Mouse (Mus musculus) limb, embryonic 13.5 days (tissue): ENCODE data around the gene Nadsyn1. TPM values are rescaled to one million over a fixed set of nuclear protein-coding genes. Genes with fewer than 3 reads are reported as not detected.
A peak's percentile ranks its signal among the peaks of the same experiment; 100 is the strongest.

Experiments used
- ATAC-seq: fragments of 200-750 bp; cut with Nextera tagmentation; 2 replicates; pipeline ENCODE4 v1.8.0; 2017; ENCODE audit warnings: low read depth, moderate number of reproducible peaks, moderate TSS enrichment; ENCODE audit not compliant: low FRiP score
- H3K27ac ChIP-seq: fragments of 300-500 bp; sonication (generic); 2 replicates; pipeline ENCODE4 v1.5.1; 2015; ENCODE audit warnings: inconsistent platforms, mild to moderate bottlenecking, moderate library complexity
- H3K27me3 ChIP-seq: fragments of 300-500 bp; sonication (generic); 2 replicates; pipeline ENCODE4 v1.6.1; 2015; ENCODE audit warnings: mild to moderate bottlenecking, inconsistent platforms
- H3K36me3 ChIP-seq: fragments of 300-500 bp; sonication (generic); 2 replicates; pipeline ENCODE4 v1.6.1; 2015; ENCODE audit warnings: inconsistent platforms, mild to moderate bottlenecking, moderate library complexity
- H3K4me1 ChIP-seq: fragments of 300-500 bp; sonication (generic); 2 replicates; pipeline ENCODE4 v1.6.1; 2015; ENCODE audit warnings: inconsistent platforms
- H3K4me2 ChIP-seq: fragments of 300-500 bp; sonication (generic); replicated peaks from 2 replicates; pipeline ENCODE4 v1.6.1; 2015; ENCODE audit warnings: inconsistent platforms, mild to moderate bottlenecking, moderate library complexity
- H3K4me3 ChIP-seq: fragments of 300-500 bp; sonication (generic); 2 replicates; pipeline ENCODE4 v1.5.1; 2015; ENCODE audit warnings: moderate library complexity, mild to moderate bottlenecking, inconsistent platforms
- H3K9ac ChIP-seq: fragments of 300-500 bp; sonication (generic); 2 replicates; pipeline ENCODE4 v1.6.1; 2015; ENCODE audit warnings: mild to moderate bottlenecking, inconsistent platforms
- H3K9me3 ChIP-seq: fragments of 300-500 bp; sonication (generic); 2 replicates; pipeline ENCODE4 v1.6.1; 2016; ENCODE audit warnings: inconsistent platforms
- WGBS: fragments of 180-500 bp; shearing (Covaris S2); methylation state at CpG from one replicate; pipeline ENCODE4 v1.1.7; 2015; 5-methylcytosine and 5-hydroxymethylcytosine counted together
- polyA plus RNA-seq: library from polyadenylated mRNA; unstranded; fragments of >200 nt; fragmentation: Nextera tagmentation; extraction: Ambion mirVana; gene quantifications from 2 replicates; pipeline ENCODE4 v1.2.1, GENCODE M21; 2015

The Nadsyn1 gene
- polyA plus RNA-seq, 1 experiment from 2014 or later, result 7.6 TPM

DNA sequence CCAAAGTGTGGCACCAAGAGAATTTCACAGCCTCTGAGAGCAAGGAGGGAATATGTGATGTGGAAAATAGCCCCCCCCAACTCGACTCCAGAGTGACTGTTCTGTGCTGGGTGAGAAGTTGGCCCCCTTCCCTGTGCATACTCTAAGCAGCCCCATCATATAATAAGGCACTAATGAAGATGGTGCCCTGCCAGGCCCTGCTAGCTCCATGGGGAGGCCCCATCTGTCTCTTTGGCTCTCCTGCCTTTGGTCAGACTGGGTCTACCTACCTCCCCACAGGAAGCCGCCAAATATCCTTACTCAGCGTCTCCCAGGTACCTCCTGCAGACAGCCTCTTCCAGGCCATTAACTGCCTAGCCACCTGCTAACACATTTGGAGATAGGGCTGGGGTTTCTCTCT is 63.7 kb downstream of the Nadsyn1 start:
- Histone ChIP-seq H3K9me3 (no peaks in the 10 kb centered on the region), H3K27me3 (peaks cover 21% of the 10 kb centered on the region), H3K4me1 (peaks cover 14% of the 10 kb centered on the region), H3K36me3 (no peaks in the 10 kb centered on the region), H3K4me2 (no peak overlapping the region), H3K4me3 (no peak overlapping the region), H3K9ac (no peak overlapping the region), H3K27ac (no peak overlapping the region)
- 61% methylated on average over 3 of the region's 3 CpGs for WGBS
- no peak for ATAC-seq

- Histone ChIP-seq H3K4me3 (no peak overlapping the region), H3K9ac (no peak overlapping the region), H3K4me1 (peaks cover 14% of the 10 kb centered on the region), H3K4me2 (peak overlapping the region; percentile 79), H3K36me3 (no peaks in the 10 kb centered on the region), H3K27ac (no peak overlapping the region), H3K9me3 (no peaks in the 10 kb centered on the region), H3K27me3 (peaks cover 20% of the 10 kb centered on the region)
- ATAC-seq, result no peak
- 70% methylated on average over 3 of the region's 3 CpGs for WGBS
Measured at GRCm38 (mm10) chr7:143757696-143758095, 65.0 kb downstream of the Nadsyn1 start.

DNA sequence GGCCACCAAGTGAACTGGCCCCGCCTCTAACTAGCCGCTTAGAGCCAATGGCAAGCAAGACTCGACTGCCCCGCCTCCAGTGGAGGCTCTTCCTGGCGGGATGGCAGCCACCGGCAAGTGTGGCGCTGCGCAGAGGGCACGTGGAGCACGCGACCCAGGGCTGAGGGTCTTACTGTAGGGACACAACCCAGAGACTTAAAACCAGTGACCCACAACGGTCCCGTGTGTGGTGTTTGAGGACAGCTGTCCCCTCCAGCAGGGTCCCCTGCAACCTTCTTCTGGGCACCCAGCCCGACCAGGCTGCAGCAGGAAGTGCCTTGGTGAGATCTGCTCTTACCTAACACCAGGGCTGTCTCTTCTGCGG is 65.6 kb downstream of the Nadsyn1 start:
- Histone ChIP-seq H3K4me2 (peak overlapping the region; percentile 79), H3K27ac (no peak overlapping the region), H3K9ac (peak overlapping the region; percentile 61), H3K27me3 (peaks cover 20% of the 10 kb centered on the region), H3K9me3 (no peaks in the 10 kb centered on the region), H3K36me3 (no peaks in the 10 kb centered on the region), H3K4me3 (peak overlapping the region; percentile 42), H3K4me1 (peaks cover 14% of the 10 kb centered on the region)
- peak; percentile 89 for ATAC-seq
- WGBS, result 2% methylated on average over 15 of the region's 15 CpGs

- Histone ChIP-seq H3K4me1 (peaks cover 14% of the 10 kb centered on the region), H3K4me3 (peak within 1 kb of the TSS; percentile 42), H3K9me3 (no peaks in the 10 kb centered on the region), H3K27me3 (peaks cover 20% of the 10 kb centered on the region), H3K36me3 (no peaks in the 10 kb centered on the region), H3K4me2 (peak within 1 kb of the TSS; percentile 79), H3K9ac (peak within 1 kb of the TSS; percentile 61), H3K27ac (no peak within 1 kb of the TSS)
- 30% methylated on average over 22 of the region's 22 CpGs for WGBS
- ATAC-seq, result no peak; the same call in none of the 2 replicates
Measured at GRCm38 (mm10) chr7:143756125-143757026, 66.3 kb downstream of the Nadsyn1 start, which contains the start of gene Osbpl5. Gene Osbpl5 (minus strand): TSS chr7:143756985.

GRCm38 (mm10) chr7:143755357-143756124 is 67.1 kb downstream of the Nadsyn1 start:
- no peak overlapping the region for H3K4me3 ChIP-seq
- H3K4me1 ChIP-seq, result peaks cover 14% of the 10 kb centered on the region
- ATAC-seq, result no peak
- no peaks in the 10 kb centered on the region for H3K9me3 ChIP-seq
- peaks cover 20% of the 10 kb centered on the region for H3K27me3 ChIP-seq
- no peaks in the 10 kb centered on the region for H3K36me3 ChIP-seq
- no peak overlapping the region for H3K9ac ChIP-seq
- 66% methylated on average over 9 of the region's 9 CpGs for WGBS
- H3K27ac ChIP-seq, result no peak overlapping the region
- peak overlapping the region; percentile 79 for H3K4me2 ChIP-seq

- Histone ChIP-seq H3K36me3 (no peaks in the 10 kb centered on the region), H3K27me3 (peaks cover 20% of the 10 kb centered on the region), H3K27ac (no peak overlapping the region), H3K9me3 (no peaks in the 10 kb centered on the region), H3K9ac (no peak overlapping the region), H3K4me3 (no peak overlapping the region), H3K4me2 (no peak overlapping the region), H3K4me1 (peaks cover 14% of the 10 kb centered on the region)
- ATAC-seq, result no peak
- WGBS, result 49% methylated on average over 5 of the region's 5 CpGs
Measured at GRCm38 (mm10) chr7:143753990-143754715, 68.5 kb downstream of the Nadsyn1 start.

DNA sequence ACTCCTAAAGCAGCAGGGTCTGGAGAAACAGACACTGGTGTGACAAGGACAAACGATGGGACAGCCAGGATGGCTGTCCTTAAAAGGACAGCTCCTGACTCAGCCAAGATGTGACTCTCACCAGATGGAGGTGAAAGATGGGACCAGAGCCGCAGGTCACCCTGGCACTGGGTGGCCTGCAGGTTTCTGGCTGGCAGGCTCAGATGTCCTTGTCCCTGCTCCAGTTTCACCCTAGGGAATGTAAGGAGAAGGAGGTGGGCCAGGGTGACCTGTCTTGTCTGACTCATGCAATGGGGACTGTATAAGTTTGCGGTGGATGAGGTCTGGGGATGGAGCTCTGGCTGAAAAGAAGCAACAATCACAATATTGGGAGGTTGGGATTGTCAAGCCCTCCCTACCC is 70.0 kb downstream of the Nadsyn1 start:
- Histone ChIP-seq H3K4me1 (peaks cover 20% of the 10 kb centered on the region), H3K9me3 (no peaks in the 10 kb centered on the region), H3K4me2 (no peak overlapping the region), H3K9ac (no peak overlapping the region), H3K27me3 (peaks cover 20% of the 10 kb centered on the region), H3K36me3 (no peaks in the 10 kb centered on the region), H3K27ac (no peak overlapping the region), H3K4me3 (no peak overlapping the region)
- ATAC-seq, result no peak
- 75% methylated on average over 3 of the region's 3 CpGs for WGBS

- H3K9me3 ChIP-seq, result no peaks in the 10 kb centered on the region
- peaks cover 15% of the 10 kb centered on the region for H3K4me1 ChIP-seq
- 68% methylated on average over 4 of the region's 4 CpGs for WGBS
- ATAC-seq, result no peak
- no peak overlapping the region for H3K4me3 ChIP-seq
- H3K9ac ChIP-seq, result no peak overlapping the region
- H3K36me3 ChIP-seq, result no peaks in the 10 kb centered on the region
- H3K27ac ChIP-seq, result no peak overlapping the region
- H3K4me2 ChIP-seq, result no peak overlapping the region
- peaks cover 20% of the 10 kb centered on the region for H3K27me3 ChIP-seq
Measured at GRCm38 (mm10) chr7:143752056-143752455, 70.6 kb downstream of the Nadsyn1 start.

- Histone ChIP-seq H3K4me2 (no peak overlapping the region), H3K9ac (no peak overlapping the region), H3K4me3 (no peak overlapping the region), H3K4me1 (peaks cover 10% of the 10 kb centered on the region; the same call in 1 of the 2 replicates), H3K36me3 (no peaks in the 10 kb centered on the region), H3K27ac (no peak overlapping the region), H3K9me3 (no peaks in the 10 kb centered on the region), H3K27me3 (peaks cover 19% of the 10 kb centered on the region)
- WGBS, result 81% methylated on average over 1 of the region's 1 CpGs
- no peak for ATAC-seq
Measured at GRCm38 (mm10) chr7:143751380-143751779, 71.3 kb downstream of the Nadsyn1 start.

DNA sequence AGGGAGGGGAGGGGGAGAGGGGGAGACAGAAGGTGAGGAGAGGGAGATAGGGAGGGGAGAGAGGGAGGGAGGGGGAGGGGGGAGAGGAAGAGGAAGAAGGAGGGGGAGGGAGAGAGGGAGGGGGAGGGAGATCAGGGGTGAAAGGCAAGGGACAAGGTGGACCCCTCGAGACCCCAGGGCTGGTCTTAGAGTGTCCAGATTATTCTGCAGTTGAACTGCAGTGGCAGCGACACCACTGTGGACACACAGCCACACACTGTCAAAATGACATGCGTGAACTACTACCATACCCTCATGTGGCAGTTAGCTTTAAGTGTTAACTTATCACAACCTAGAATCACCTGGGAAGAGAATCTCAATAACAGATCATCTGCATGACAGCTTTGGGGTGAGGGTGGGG is 73.6 kb downstream of the Nadsyn1 start:
- no peaks in the 10 kb centered on the region for H3K9me3 ChIP-seq
- 67% methylated on average over 3 of the region's 3 CpGs for WGBS
- H3K4me3 ChIP-seq, result no peak overlapping the region
- no peaks in the 10 kb centered on the region for H3K27me3 ChIP-seq
- H3K36me3 ChIP-seq, result no peaks in the 10 kb centered on the region
- H3K4me1 ChIP-seq, result 0 out of 2 replicates have a peak, but pooled peaks cover 6% of the 10 kb centered on the region
- H3K27ac ChIP-seq, result no peak overlapping the region
- H3K9ac ChIP-seq, result no peak overlapping the region
- no peak for ATAC-seq
- no peak overlapping the region for H3K4me2 ChIP-seq

DNA sequence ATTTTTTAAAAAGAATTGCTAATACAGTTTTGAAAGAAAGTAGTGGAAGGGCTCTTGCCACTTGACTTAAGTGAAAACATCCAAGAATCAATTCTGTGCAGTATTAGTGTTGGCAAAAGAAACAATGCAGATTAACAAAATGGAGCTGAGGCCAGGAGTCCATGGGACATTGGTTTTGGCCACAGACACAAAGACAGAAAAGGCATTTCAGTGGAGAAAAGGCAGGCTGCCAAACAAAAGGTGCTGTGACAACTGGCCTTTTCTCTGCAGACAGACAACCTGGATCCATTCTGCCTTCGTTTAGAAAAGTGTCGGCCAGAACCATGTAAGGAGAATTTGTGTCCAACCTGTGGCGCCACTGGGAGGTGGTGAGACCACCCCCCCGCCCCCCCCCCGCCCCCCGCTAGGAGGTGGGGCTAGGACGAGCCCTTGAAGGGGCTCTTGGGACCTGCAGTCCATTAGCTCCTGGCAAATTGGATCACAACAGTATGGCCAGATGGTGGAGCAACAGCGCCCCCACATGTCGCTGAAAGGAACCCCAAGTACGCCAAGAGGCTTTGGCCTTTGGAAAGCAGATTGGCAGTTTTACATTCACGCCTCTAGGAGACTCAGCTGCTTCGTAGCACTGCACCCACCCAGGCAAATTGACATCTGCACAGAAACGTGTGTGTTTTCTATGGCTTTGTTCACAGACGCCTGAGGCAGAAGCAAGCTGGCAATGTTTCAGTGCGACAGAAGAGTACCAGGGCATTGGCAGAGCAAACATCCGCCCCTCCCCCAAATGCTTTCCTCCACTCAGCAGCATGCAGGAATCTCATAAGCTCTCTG is 74.4 kb downstream of the Nadsyn1 start:
- Histone ChIP-seq H3K27me3 (no peaks in the 10 kb centered on the region), H3K9me3 (no peaks in the 10 kb centered on the region), H3K4me3 (peak overlapping the region; percentile 24), H3K4me2 (peak overlapping the region; percentile 58), H3K27ac (peak overlapping the region; percentile 55; the same call in 1 of the 2 replicates), H3K9ac (peak overlapping the region; percentile 56), H3K36me3 (no peaks in the 10 kb centered on the region), H3K4me1 (0 out of 2 replicates have a peak, but pooled peaks cover 6% of the 10 kb centered on the region)
- peak; percentile 87 for ATAC-seq
- WGBS, result 2% methylated on average over 16 of the region's 16 CpGs
